Mouse (Mus musculus): Measurements from ENCODE around the gene Ltbp1.

- no peak for TF ChIP-seq POLR2A (IDR thresholded peaks at IDR 0.05; ENCODE audit: low read depth, low read length)
- peak; percentile 36; the same call in 1 of the 2 replicates for TF ChIP-seq CTCF (IDR thresholded peaks at IDR 0.05; ENCODE audit: extremely low read depth, insufficient read length, insufficient replicate concordance, low read depth, low read length)
Observed at GRCm38 (mm10) chr17:75390142-75390541, 384.8 kb downstream of the Ltbp1 start.
